Mouse (Mus musculus) heart, postnatal 0 days (tissue): Measurements from ENCODE around the gene Ano1.

Source experiments
- CTCF ChIP-seq: IDR thresholded peaks from 2 replicates; pipeline ENCODE4 v1.5.1; 2016; ENCODE audit warnings: antibody characterized with exemption, control low read depth, low read depth
- EP300 ChIP-seq: IDR thresholded peaks from 2 replicates; pipeline ENCODE4 v1.6.1; 2016; ENCODE audit warnings: antibody characterized with exemption, low read depth

GRCm38 (mm10) chr7:144791426-144791825 lies 39.7 kb upstream of the Ano1 start:
- TF ChIP-seq EP300 (no peak), CTCF (no peak)
